Mouse (Mus musculus): ENCODE measurements around the gene Card19. TPM values are rescaled to one million over a fixed set of nuclear protein-coding genes. Genes with fewer than 3 reads are reported as not detected.

Card19 gene
- total and polyA plus RNA-seq, 3 experiments, result 15.8 to 51.8 TPM; not detected in 1

- Histone ChIP-seq H3K27me3 (ENCODE audit: control insufficient read depth in 1 of 2, insufficient read depth in 2 of 2, low read length in 2 of 2) (no peaks in the 10 kb centered on the region), H3K4me3 (ENCODE audit: control insufficient read depth in 1 of 2, insufficient read depth in 1 of 2, low read depth in 2 of 2, low read length in 2 of 2) (no peak overlapping the region), H3K79me2 (ENCODE audit: control insufficient read depth, insufficient read depth, low read length, poor library complexity) (no peaks in the 10 kb centered on the region; the same call in 1 of the 2 replicates), H3K36me3 (ENCODE audit: control insufficient read depth in 1 of 2, insufficient read depth in 2 of 2, low read length in 2 of 2) (peaks cover 0 to 9% of the 10 kb centered on the region in 2 experiments; a peak in 2 of 4 replicates), H3K9ac (ENCODE audit: control insufficient read depth, low read depth, low read length, poor library complexity, severe bottlenecking) (no peak overlapping the region), H3K4me1 (ENCODE audit: control insufficient read depth in 1 of 2, insufficient read depth in 2 of 2, low read length in 2 of 2) (peaks cover 0 to 19% of the 10 kb centered on the region in 2 experiments; a peak in 3 of 4 replicates), H3K9me3 (replicated peaks; ENCODE audit: insufficient read depth, low read length) (no peaks in the 10 kb centered on the region), H3K27ac (ENCODE audit: control insufficient read depth, low read depth, low read length) (no peak overlapping the region)
- no peak for DNase-seq (ENCODE audit: low read depth, low spot score)
- TF ChIP-seq USF1 (IDR thresholded peaks at IDR 0.05; ENCODE audit: low read depth, low read length) (no peak), POLR2AphosphoS5 (IDR thresholded peaks at IDR 0.05; ENCODE audit: borderline replicate concordance, low read depth, low read length) (no peak), NRF1 (IDR thresholded peaks at IDR 0.05; ENCODE audit: insufficient read depth, low read depth, low read length, poor library complexity, severe bottlenecking) (no peak), UBTF (IDR thresholded peaks at IDR 0.05; ENCODE audit: borderline replicate concordance, insufficient read depth, low read depth, low read length) (no peak), NELFE (IDR thresholded peaks at IDR 0.05; ENCODE audit: low read depth, low read length) (no peak), MYC (IDR thresholded peaks at IDR 0.05; ENCODE audit: low read depth, low read length) (no peak), ZC3H11A (IDR thresholded peaks at IDR 0.05; ENCODE audit: low read depth, low read length) (no peak), RAD21 (IDR thresholded peaks at IDR 0.05; ENCODE audit: low read depth, low read length) (no peak), USF2 (IDR thresholded peaks at IDR 0.05; ENCODE audit: borderline replicate concordance in 1 of 2, insufficient read depth in 1 of 2, low read depth in 1 of 2, low read length in 2 of 2) (no peak), ZNF384 (IDR thresholded peaks at IDR 0.05; ENCODE audit: low read depth, low read length) (no peak), ETS1 (IDR thresholded peaks at IDR 0.05; ENCODE audit: low read depth, low read length) (no peak), MAFK (IDR thresholded peaks at IDR 0.05; ENCODE audit: borderline replicate concordance, low read depth, low read length) (no peak), MAZ (IDR thresholded peaks at IDR 0.05; ENCODE audit: low read depth, low read length) (no peak)
These were observed 32.2 kb downstream of the Card19 start for GRCm38 (mm10) chr13:49183646-49184045.

- no peak for TF ChIP-seq TAL1 (IDR thresholded peaks at IDR 0.05; ENCODE audit: low read length)
- TF ChIP-seq MYC (IDR thresholded peaks at IDR 0.05; ENCODE audit: low read depth, low read length), result no peak
- no peak for TF ChIP-seq RAD21 (IDR thresholded peaks at IDR 0.05; ENCODE audit: low read depth, low read length)
- no peak for TF ChIP-seq MAX (IDR thresholded peaks at IDR 0.05; ENCODE audit: low read length)
- no peak for TF ChIP-seq HCFC1 (IDR thresholded peaks at IDR 0.05; ENCODE audit: low read depth, low read length)
- no peak for TF ChIP-seq EP300 (IDR thresholded peaks at IDR 0.05; ENCODE audit: low read depth in 1 of 2, low read length in 2 of 2)
- TF ChIP-seq SIN3A (IDR thresholded peaks at IDR 0.05; ENCODE audit: low read length), result no peak
- TF ChIP-seq POLR2AphosphoS2 (IDR thresholded peaks at IDR 0.05; ENCODE audit: low read length), result no peak
- TF ChIP-seq GATA1 (IDR thresholded peaks at IDR 0.05; ENCODE audit: low read depth, low read length), result no peak
- no peak for TF ChIP-seq CTCF (IDR thresholded peaks at IDR 0.05 in 2 of 3, conservative IDR thresholded peaks at IDR 0.05 in 1 of 3; ENCODE audit: control insufficient read depth in 1 of 3, insufficient read depth in 1 of 3, low read depth in 2 of 3, low read length in 3 of 3, poor library complexity in 1 of 3, severe bottlenecking in 1 of 3)
- no peak for TF ChIP-seq POLR2AphosphoS5 (IDR thresholded peaks at IDR 0.05; ENCODE audit: borderline replicate concordance, low read depth, low read length)
- Histone ChIP-seq H3K79me2 (ENCODE audit: control insufficient read depth, insufficient read depth, low read length, poor library complexity) (no peaks in the 10 kb centered on the region; the same call in 1 of the 2 replicates), H3K4me3 (ENCODE audit: control insufficient read depth in 1 of 2, insufficient read depth in 1 of 2, low read depth in 2 of 2, low read length in 2 of 2) (no peak overlapping the region), H3K27ac (ENCODE audit: control insufficient read depth, low read depth, low read length) (no peak overlapping the region), H3K9ac (ENCODE audit: control insufficient read depth, low read depth, low read length, poor library complexity, severe bottlenecking) (no peak overlapping the region), H3K4me1 (ENCODE audit: control insufficient read depth in 1 of 2, insufficient read depth in 2 of 2, low read length in 2 of 2) (peaks cover 0 to 16% of the 10 kb centered on the region in 2 experiments; a peak in 3 of 4 replicates), H3K36me3 (ENCODE audit: control insufficient read depth in 1 of 2, insufficient read depth in 2 of 2, low read length in 2 of 2) (peaks cover 0 to 6% of the 10 kb centered on the region in 2 experiments; a peak in 2 of 4 replicates), H3K27me3 (ENCODE audit: control insufficient read depth in 1 of 2, insufficient read depth in 2 of 2, low read length in 2 of 2) (no peaks in the 10 kb centered on the region), H3K9me3 (replicated peaks; ENCODE audit: insufficient read depth, low read length) (no peaks in the 10 kb centered on the region)
- DNase-seq (ENCODE audit: low read depth, low spot score), result no peak
These were observed 32.7 kb downstream of the Card19 start for GRCm38 (mm10) chr13:49183161-49183560.
